Mouse (Mus musculus): Measurements from ENCODE around the gene Duoxa1. TPM values are rescaled to one million over a fixed set of nuclear protein-coding genes. Genes with fewer than 3 reads are reported as not detected.

Gene Duoxa1
- 0.32 TPM in 1 of 2 replicates, not detected in the other for polyA plus RNA-seq (2014; fragmentation: Nextera tagmentation; extraction: Ambion mirVana)

- under 1% methylated on average over 24 of the region's 24 CpGs for WGBS
- ATAC-seq (ENCODE audit: low read depth): peak; percentile 41; the same call in 1 of the 2 replicates
- Histone ChIP-seq H3K27ac (ENCODE audit: low read depth, low read length) (no peak within 1 kb of the TSS), H3K9ac (replicated peaks; ENCODE audit: low read depth, low read length) (no peak within 1 kb of the TSS), H3K36me3 (ENCODE audit: control insufficient read depth, insufficient read depth, low read length) (no peaks in the 10 kb centered on the region), H3K27me3 (ENCODE audit: control insufficient read depth, insufficient read depth, low read length) (peaks cover 16% of the 10 kb centered on the region), H3K4me1 (ENCODE audit: control insufficient read depth, insufficient read depth, low read length) (no peaks in the 10 kb centered on the region), H3K9me3 (ENCODE audit: control insufficient read depth, low read length) (no peaks in the 10 kb centered on the region), H3K4me3 (ENCODE audit: low read depth, low read length) (peak within 1 kb of the TSS; percentile 11; the same call in 1 of the 2 replicates), H3K4me2 (ENCODE audit: low read depth, low read length) (peak within 1 kb of the TSS; percentile 30)
Observed at GRCm38 (mm10) chr2:122313536-122313935, at the start of gene Duoxa1. Gene Duoxa1 (minus strand): TSS chr2:122313730.

- H3K4me2 ChIP-seq (ENCODE audit: low read depth, low read length): no peak overlapping the region
- no peak overlapping the region for H3K4me3 ChIP-seq (ENCODE audit: low read depth, low read length)
- H3K27me3 ChIP-seq (ENCODE audit: control insufficient read depth, insufficient read depth, low read length): no peaks in the 10 kb centered on the region
- no peaks in the 10 kb centered on the region for H3K36me3 ChIP-seq (ENCODE audit: control insufficient read depth, insufficient read depth, low read length)
- H3K4me1 ChIP-seq (ENCODE audit: control insufficient read depth, insufficient read depth, low read length): peaks cover 23% of the 10 kb centered on the region
- no peak for ATAC-seq (ENCODE audit: low read depth)
- WGBS: 71% methylated on average over 13 of the region's 13 CpGs
- no peak overlapping the region for H3K27ac ChIP-seq (ENCODE audit: low read depth, low read length)
- H3K9ac ChIP-seq (replicated peaks; ENCODE audit: low read depth, low read length): no peak overlapping the region
- no peaks in the 10 kb centered on the region for H3K9me3 ChIP-seq (ENCODE audit: control insufficient read depth, low read length)
Observed at GRCm38 (mm10) chr2:122362622-122363523, 49.3 kb upstream of the Duoxa1 start.

GRCm38 (mm10) chr2:122361868-122362621 lies 48.5 kb upstream of the Duoxa1 start:
- Histone ChIP-seq H3K4me2 (ENCODE audit: low read depth, low read length) (no peak overlapping the region), H3K4me3 (ENCODE audit: low read depth, low read length) (no peak overlapping the region), H3K9me3 (ENCODE audit: control insufficient read depth, low read length) (no peaks in the 10 kb centered on the region), H3K36me3 (ENCODE audit: control insufficient read depth, insufficient read depth, low read length) (no peaks in the 10 kb centered on the region; the same call in 1 of the 2 replicates), H3K4me1 (ENCODE audit: control insufficient read depth, insufficient read depth, low read length) (peaks cover 16% of the 10 kb centered on the region), H3K9ac (replicated peaks; ENCODE audit: low read depth, low read length) (no peak overlapping the region), H3K27ac (ENCODE audit: low read depth, low read length) (no peak overlapping the region), H3K27me3 (ENCODE audit: control insufficient read depth, insufficient read depth, low read length) (no peaks in the 10 kb centered on the region)
- no peak for ATAC-seq (ENCODE audit: low read depth)
- WGBS: 51% methylated on average over 10 of the region's 10 CpGs

DNA sequence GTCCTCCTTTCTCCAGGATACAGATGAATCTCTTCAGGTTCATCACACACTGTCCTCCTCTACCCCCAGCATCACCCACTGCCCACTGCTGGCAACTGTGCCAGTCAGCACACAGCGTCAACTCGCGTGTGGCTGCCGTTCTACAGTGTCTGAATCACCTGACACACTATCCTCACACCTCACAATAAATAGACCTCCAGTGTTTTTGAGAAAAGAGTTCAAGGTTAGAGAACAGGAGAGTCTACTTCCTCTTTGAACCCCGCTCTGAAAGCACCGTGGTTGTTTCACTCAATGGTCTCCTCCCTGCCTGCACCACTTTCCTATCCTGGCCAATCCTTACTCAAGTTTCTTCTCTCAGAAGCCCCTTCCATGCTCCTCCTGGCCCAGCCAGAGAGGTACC lies 47.7 kb upstream of the Duoxa1 start:
- no peak for ATAC-seq (ENCODE audit: low read depth)
- 92% methylated on average over 6 of the region's 6 CpGs for WGBS
- Histone ChIP-seq H3K27me3 (ENCODE audit: control insufficient read depth, insufficient read depth, low read length) (no peaks in the 10 kb centered on the region), H3K4me2 (ENCODE audit: low read depth, low read length) (no peak overlapping the region), H3K9me3 (ENCODE audit: control insufficient read depth, low read length) (no peaks in the 10 kb centered on the region), H3K9ac (replicated peaks; ENCODE audit: low read depth, low read length) (no peak overlapping the region), H3K4me3 (ENCODE audit: low read depth, low read length) (no peak overlapping the region), H3K36me3 (ENCODE audit: control insufficient read depth, insufficient read depth, low read length) (peaks cover 5% of the 10 kb centered on the region; the same call in 1 of the 2 replicates), H3K4me1 (ENCODE audit: control insufficient read depth, insufficient read depth, low read length) (peaks cover 9% of the 10 kb centered on the region; the same call in 1 of the 2 replicates), H3K27ac (ENCODE audit: low read depth, low read length) (no peak overlapping the region)

DNA sequence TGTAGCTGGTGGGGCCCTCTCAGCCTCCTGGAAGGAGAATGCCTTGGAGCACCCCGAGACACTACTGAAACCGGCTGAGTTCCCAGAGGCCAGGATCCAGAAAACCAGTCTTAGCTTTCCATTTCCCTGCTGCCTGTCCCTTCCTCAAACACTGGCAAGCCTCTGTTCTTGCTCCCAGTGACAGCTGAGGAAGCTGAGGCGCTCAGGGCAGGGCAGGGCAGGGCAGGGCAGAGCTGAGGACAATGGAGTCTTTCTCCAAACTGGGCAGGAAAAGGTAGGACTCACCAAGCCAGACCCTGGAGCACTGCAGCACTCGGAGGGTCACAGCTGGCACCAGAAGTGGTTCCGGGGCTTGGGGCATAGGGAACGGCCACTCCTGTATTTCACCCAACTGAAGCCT lies 46.8 kb upstream of the Duoxa1 start:
- H3K4me2 ChIP-seq (ENCODE audit: low read depth, low read length): no peak overlapping the region
- H3K9me3 ChIP-seq (ENCODE audit: control insufficient read depth, low read length): no peaks in the 10 kb centered on the region
- WGBS: 68% methylated on average over 6 of the region's 6 CpGs
- no peak overlapping the region for H3K27ac ChIP-seq (ENCODE audit: low read depth, low read length)
- ATAC-seq (ENCODE audit: low read depth): no peak
- H3K36me3 ChIP-seq (ENCODE audit: control insufficient read depth, insufficient read depth, low read length): peaks cover 9% of the 10 kb centered on the region; the same call in 1 of the 2 replicates
- H3K4me3 ChIP-seq (ENCODE audit: low read depth, low read length): no peak overlapping the region
- H3K27me3 ChIP-seq (ENCODE audit: control insufficient read depth, insufficient read depth, low read length): no peaks in the 10 kb centered on the region
- no peak overlapping the region for H3K9ac ChIP-seq (replicated peaks; ENCODE audit: low read depth, low read length)
- H3K4me1 ChIP-seq (ENCODE audit: control insufficient read depth, insufficient read depth, low read length): peaks cover 1% of the 10 kb centered on the region; the same call in 1 of the 2 replicates

GRCm38 (mm10) chr2:122356187-122356586 lies 42.7 kb upstream of the Duoxa1 start:
- Histone ChIP-seq H3K4me2 (ENCODE audit: low read depth, low read length) (no peak overlapping the region), H3K27me3 (ENCODE audit: control insufficient read depth, insufficient read depth, low read length) (no peaks in the 10 kb centered on the region), H3K9ac (replicated peaks; ENCODE audit: low read depth, low read length) (no peak overlapping the region), H3K9me3 (ENCODE audit: control insufficient read depth, low read length) (no peaks in the 10 kb centered on the region), H3K4me3 (ENCODE audit: low read depth, low read length) (no peak overlapping the region), H3K4me1 (ENCODE audit: control insufficient read depth, insufficient read depth, low read length) (peaks cover 31% of the 10 kb centered on the region), H3K27ac (ENCODE audit: low read depth, low read length) (no peak overlapping the region), H3K36me3 (ENCODE audit: control insufficient read depth, insufficient read depth, low read length) (peaks cover 19% of the 10 kb centered on the region; the same call in 1 of the 2 replicates)
- 68% methylated on average over 3 of the region's 3 CpGs for WGBS
- no peak for ATAC-seq (ENCODE audit: low read depth)

GRCm38 (mm10) chr2:122355389-122355788 lies 41.9 kb upstream of the Duoxa1 start:
- peaks cover 34% of the 10 kb centered on the region for H3K4me1 ChIP-seq (ENCODE audit: control insufficient read depth, insufficient read depth, low read length)
- ATAC-seq (ENCODE audit: low read depth): no peak
- H3K9me3 ChIP-seq (ENCODE audit: control insufficient read depth, low read length): no peaks in the 10 kb centered on the region
- H3K27ac ChIP-seq (ENCODE audit: low read depth, low read length): no peak overlapping the region
- no peak overlapping the region for H3K4me2 ChIP-seq (ENCODE audit: low read depth, low read length)
- no peaks in the 10 kb centered on the region for H3K27me3 ChIP-seq (ENCODE audit: control insufficient read depth, insufficient read depth, low read length)
- H3K9ac ChIP-seq (replicated peaks; ENCODE audit: low read depth, low read length): no peak overlapping the region
- peaks cover 19% of the 10 kb centered on the region; the same call in 1 of the 2 replicates for H3K36me3 ChIP-seq (ENCODE audit: control insufficient read depth, insufficient read depth, low read length)
- 95% methylated on average over 5 of the region's 5 CpGs for WGBS
- no peak overlapping the region for H3K4me3 ChIP-seq (ENCODE audit: low read depth, low read length)

GRCm38 (mm10) chr2:122354191-122354929 lies 40.8 kb upstream of the Duoxa1 start:
- WGBS: 51% methylated on average over 12 of the region's 12 CpGs
- Histone ChIP-seq H3K4me1 (ENCODE audit: control insufficient read depth, insufficient read depth, low read length) (peaks cover 39% of the 10 kb centered on the region), H3K9me3 (ENCODE audit: control insufficient read depth, low read length) (no peaks in the 10 kb centered on the region), H3K4me3 (ENCODE audit: low read depth, low read length) (no peak overlapping the region), H3K36me3 (ENCODE audit: control insufficient read depth, insufficient read depth, low read length) (peaks cover 19% of the 10 kb centered on the region; the same call in 1 of the 2 replicates), H3K4me2 (ENCODE audit: low read depth, low read length) (no peak overlapping the region), H3K9ac (replicated peaks; ENCODE audit: low read depth, low read length) (0 out of 2 replicates have a peak overlapping the region, but pooled peaks have one; percentile 3), H3K27me3 (ENCODE audit: control insufficient read depth, insufficient read depth, low read length) (no peaks in the 10 kb centered on the region), H3K27ac (ENCODE audit: low read depth, low read length) (peak overlapping the region; percentile 57; the same call in 1 of the 2 replicates)
- ATAC-seq (ENCODE audit: low read depth): no peak

Measured in neural tube, embryonic 14.5 days (tissue).